Mouse (Mus musculus): ENCODE measurements around the gene Cd300a.
"Not testable (repeated sequence)": the region's sequence is repeated elsewhere in the genome, so short reads cannot be mapped to it uniquely, and the experiment has no call there.

Gene Cd300a

DNA sequence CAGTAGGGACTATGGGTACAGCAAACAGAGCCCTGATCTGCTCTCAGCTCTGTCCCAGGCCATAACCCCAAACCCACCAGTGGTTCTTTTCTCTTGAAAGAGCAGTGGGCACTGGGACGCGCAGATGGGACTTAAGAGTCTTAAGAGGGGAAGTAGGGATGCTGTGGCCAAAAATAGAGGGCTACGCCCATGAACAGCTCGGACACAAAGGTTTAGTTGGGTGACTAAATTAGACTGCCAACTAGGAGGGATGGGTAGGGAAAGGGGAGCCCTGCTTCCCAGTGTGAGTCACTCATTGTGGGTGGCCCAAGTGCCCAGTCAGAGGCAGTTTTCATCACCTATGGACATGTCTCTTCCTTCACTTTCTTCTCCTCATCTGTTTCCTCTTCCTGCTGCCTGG is 13.4 kb downstream of the Cd300a start:
- no peak for DNase-seq (ENCODE audit: low spot score in 2 of 2)

DNA sequence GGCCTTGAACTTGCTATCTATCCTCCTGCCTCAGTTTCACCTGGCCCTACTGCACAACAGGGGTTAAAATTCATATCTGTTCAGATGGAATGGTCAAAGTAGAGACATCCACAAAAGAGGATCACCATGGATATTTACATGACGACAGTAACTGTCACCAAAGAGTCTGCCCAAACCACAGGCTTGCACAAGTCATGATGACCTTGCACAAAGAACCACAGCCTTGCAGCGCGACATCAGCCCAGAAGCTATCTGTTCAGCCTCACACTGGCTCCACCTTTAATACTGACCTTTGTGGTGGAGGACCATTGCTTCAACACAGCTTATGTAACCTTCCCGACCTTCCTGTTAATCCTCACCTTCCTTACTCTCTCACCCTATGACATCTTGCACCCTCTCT is 17.7 kb downstream of the Cd300a start:
- peak; percentile 39 to 66 for DNase-seq (ENCODE audit: low spot score in 2 of 2)

DNA sequence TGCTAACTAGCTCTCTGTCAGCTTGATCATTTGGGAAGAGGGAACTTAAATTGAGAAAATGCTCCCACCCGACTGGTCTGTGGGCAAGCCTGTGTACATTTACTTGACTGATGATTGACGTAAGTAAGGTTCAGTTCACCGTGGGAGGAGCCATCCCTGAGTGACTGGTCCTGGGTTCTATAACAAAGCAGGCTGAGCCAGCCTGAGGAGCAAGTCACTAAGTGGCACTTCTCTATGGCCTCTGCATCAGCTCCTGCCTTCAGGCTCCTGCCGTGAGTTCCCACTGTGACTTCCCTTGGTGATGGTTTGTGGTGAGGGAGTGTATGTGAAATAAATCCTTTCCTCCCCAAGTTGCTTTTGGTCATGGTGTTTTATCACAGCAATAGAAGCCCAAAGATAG is 18.2 kb downstream of the Cd300a start:
- no peak for DNase-seq (ENCODE audit: low spot score in 2 of 2)

DNA sequence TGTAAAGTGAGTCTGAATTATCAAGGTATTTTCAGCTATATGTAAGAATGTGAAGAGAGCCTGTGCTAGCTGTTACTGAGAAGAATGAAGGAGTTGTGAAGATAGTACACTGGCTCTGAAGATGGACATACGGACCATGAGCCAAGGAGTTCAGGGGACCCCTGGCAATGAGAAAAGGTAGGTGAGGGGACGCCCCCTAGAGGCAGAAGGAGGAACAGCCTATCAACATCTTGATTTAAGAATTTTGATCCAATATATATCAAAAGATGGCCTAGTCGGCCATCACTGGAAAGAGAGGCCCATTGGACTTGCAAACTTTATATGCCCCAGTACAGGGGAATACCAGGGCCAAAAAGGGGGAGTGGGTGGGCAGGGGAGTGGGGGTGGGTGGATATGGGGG is 19.7 kb downstream of the Cd300a start:
- DNase-seq (ENCODE audit: low spot score in 2 of 2): not testable (repeated sequence)

DNA sequence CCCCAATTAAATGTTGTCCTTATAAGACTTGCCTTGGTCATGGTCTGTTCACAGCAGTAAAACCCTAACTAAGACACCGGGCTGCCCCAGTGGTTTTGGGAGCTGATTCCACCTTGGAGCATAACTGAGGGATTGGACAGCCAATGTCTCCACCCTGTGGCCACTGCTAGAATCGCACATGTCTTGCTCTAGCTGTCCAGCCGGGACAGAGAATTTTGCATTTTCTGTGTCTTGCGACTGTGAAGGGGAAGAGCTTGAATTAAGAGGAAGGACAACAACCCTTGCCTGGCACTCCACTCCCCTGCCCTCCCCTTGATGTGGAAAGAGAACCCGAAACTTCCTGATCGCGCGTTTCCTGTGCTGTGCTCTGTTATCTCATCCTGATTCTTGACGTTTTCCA is 23.0 kb downstream of the Cd300a start:
- DNase-seq (ENCODE audit: low spot score in 2 of 2): peak; percentile 71 to 82

DNA sequence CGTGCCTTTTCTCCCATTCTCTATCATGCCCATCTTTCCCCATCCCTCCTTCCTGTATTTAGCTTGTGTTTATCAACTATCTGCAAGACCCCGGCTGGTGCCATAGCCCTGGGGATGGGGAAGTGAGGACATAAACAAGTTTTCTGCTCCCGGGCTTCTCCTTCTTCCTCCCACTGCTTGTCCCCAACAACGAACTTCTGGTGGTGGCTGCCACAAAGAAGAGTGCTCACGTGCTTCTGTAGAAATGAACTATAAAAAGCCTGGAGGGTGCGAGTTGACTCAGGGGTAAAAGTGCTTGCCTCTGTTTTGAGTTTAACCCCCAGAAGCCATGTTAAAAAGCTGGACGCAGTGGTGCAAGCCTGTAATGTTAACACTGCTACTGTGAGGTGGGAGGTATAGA is 25.1 kb downstream of the Cd300a start:
- no peak for DNase-seq (ENCODE audit: low spot score in 2 of 2)

DNA sequence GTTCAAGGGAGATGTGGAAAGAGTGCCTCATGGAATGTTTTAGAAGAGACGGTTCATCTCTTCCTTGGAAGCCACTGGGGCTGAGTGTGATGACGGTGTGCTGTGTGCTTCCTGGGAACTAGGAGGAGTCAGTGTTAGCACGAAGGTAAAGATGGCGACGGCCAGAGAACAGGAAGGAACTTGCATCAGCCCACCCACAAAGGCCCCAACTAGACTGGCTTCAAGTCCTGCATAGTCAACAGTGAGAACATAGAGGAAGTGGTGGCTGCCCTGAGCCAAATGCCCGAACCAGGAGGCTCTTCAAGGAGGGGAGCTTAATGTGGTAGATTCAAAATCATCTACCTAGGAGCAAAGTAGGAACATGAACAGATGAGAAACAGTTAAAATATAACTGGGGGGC is 27.3 kb downstream of the Cd300a start:
- DNase-seq (ENCODE audit: low spot score in 2 of 2): no peak

DNA sequence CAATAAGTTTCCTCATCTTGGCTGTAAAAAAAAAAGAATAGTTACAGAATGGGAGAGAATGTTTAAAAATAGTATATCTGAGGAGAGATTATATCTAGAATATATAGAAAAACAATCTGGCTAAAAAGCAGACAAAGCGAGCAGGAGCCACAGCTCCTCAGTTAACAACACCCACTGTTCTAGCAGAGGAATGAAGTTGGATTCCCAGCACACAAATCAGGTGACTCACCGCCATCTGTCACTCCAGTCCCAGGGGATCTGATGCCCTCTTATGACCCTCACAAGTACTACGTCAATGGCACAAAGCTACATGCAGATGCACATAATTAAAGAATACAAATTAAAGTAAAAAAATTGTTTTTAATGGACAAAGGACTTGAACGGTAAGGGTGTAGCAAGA is 32.6 kb downstream of the Cd300a start:
- no peak for DNase-seq (ENCODE audit: low spot score in 2 of 2)

DNA sequence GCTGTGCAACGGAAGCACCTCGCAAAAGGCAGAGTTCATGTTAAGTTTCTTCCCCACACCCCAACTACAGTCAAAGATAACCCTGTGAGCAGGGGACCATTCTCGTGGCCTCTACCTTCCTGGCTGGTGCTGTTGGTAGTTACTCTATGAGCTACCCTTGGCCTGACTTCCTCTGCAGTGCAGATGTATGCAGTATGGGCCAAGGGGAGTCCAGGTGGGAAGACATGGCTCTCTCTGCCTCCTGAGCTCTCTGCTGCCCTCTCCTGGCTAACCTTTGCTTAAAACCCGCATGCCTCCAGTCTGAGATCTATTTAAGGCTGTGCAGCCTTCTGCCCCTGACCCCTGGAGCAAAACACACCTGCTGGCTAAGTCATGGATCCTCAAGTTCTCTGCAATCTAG is 34.1 kb downstream of the Cd300a start:
- DNase-seq (ENCODE audit: low spot score in 2 of 2): peak; percentile 37 to 78

DNA sequence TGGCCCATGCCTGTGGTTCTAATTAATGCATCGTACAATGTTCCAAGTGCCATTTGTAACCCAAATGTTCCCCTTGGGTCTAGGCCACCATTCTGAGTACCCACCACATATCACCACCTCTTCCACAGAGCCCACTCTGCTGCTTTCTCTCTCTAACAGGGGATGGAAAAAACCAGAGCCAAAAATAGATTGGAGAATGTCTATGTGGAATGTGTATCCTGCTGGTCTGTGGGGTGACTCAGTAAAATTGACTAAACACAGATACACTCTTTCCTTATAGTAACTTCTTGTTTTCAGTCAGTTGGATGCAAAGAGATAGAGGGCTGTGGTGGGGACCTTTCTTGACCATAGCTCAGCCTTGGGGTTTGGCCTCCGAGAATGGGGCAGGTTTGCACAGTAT is 39.7 kb downstream of the Cd300a start:
- DNase-seq (ENCODE audit: low spot score in 2 of 2): peak in 1 of 2 experiments; percentile 5

DNA sequence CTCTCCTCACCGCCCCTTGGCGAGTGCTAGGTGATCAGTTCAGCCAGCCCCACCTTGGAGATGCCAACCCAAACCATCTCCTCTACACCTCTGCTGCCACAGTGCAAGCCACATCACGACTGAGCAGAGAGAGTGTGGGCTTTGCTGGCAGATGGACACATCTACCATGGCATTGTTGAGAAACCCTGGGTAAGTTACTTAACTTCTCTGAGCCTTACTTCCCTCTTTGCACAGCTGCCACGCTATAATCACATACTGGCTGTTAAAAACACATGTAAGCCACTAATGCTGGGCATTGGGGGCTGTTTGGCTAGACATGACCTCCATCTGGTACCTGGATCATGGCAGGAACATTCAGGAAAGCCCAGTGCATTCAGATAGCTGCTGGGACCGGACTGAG is 41.2 kb downstream of the Cd300a start:
- DNase-seq (ENCODE audit: low spot score in 2 of 2): no peak

DNA sequence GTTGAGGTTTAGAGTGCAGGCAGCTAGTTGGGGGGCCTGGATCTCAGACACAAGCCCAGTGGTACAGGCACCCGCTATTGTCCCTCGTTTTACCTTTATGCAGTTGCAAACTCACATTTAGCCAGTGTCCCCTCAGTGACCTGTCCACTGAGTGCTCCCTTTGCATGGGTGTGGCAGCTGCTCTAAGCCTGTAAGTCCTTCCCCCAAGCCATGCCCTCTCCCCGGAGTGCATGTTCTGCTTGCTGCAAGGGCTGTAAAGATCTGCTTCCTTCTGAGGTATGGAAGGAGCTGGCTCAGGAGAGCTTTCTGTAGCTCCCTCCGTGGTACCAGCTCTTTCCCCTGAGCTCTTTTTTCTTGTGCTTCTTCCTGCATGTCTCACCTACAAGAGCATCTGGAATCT is 43.8 kb downstream of the Cd300a start:
- no peak for DNase-seq (ENCODE audit: low spot score in 2 of 2)

DNA sequence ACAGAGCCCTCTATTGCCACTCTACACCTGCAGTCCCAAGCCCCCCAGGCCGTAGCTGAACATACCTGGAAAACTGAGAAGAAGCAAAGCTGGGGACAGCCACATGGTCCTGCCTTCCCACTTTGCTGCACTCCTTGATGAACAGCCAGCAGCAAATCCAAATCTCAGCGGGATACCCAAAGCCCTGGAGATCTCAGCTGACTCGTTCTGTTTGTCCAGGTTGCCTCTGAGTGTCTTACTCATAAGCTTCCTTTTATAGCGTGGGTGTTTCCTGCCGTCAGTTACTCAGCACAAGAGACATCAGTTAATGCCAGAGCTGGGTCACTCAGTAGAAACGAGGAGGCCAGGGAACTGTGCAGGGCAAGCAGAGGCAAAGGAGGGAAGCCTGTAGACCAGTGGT is 44.3 kb downstream of the Cd300a start, which contains the start of gene Cd300lb:
Gene Cd300lb (minus strand): TSS at position 243 of the 400 bp plus-strand sequence.
- DNase-seq (ENCODE audit: low spot score in 2 of 2): no peak

All from spleen, postnatal 4 days (tissue).